Mouse (Mus musculus): ENCODE results near the gene Prex1.
"Not testable (repeated sequence)": the region's sequence is repeated elsewhere in the genome, so short reads cannot be mapped to it uniquely, and the experiment has no call there.

Prex1 gene

DNA sequence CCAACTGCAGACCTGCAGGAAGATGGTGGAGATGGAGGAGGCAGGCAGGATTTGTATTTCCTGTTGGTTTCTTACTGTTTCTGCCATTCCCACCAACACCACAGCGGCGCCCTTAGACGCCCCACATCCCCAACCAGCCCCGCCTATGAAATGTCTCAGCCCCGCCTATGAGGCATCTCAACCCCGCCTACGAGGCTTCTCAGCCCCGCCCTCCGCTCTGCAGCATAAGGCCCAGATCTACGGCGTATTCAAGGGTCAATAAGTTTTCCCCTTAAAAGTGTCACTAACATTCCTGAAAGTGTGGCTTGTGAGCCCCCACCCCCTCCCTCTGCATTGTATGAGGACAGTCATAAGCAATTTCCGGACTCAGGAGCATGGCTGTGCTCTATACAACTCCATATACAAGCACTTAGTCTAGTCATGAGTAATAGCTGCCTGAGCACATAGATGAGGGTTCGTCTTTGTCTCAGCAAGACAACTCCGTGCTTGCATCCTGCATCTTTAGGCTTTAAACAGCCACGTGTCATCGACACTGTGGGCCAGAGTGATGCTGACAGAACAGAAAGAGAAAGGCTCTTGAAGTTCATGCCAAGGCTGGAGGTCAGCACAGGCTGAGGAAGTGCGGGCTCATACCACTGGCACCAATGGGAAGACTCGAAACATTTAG is 160.0 kb downstream of the Prex1 start:
- peak; percentile 77 to 82 for DNase-seq

DNA sequence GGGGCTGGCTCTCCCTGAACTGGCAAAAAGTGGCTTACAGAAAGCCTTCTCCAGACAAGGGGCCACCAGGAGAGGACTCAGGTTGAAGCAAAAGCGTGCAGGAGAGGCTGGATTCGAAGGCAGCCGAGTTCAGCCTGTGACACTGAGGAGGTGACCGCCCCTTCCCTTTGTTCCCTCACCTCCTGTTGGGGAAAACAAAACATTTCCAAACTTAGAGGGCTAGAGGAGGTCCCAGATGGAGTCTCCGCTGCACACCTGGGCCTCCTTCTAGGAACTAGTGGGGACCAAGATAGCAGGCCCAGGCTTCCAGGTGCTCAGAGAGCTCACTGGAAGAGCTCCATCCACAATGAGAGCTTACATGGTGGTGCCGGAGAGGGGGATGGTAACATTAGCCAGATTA is 161.0 kb downstream of the Prex1 start:
- DNase-seq, result no peak

DNA sequence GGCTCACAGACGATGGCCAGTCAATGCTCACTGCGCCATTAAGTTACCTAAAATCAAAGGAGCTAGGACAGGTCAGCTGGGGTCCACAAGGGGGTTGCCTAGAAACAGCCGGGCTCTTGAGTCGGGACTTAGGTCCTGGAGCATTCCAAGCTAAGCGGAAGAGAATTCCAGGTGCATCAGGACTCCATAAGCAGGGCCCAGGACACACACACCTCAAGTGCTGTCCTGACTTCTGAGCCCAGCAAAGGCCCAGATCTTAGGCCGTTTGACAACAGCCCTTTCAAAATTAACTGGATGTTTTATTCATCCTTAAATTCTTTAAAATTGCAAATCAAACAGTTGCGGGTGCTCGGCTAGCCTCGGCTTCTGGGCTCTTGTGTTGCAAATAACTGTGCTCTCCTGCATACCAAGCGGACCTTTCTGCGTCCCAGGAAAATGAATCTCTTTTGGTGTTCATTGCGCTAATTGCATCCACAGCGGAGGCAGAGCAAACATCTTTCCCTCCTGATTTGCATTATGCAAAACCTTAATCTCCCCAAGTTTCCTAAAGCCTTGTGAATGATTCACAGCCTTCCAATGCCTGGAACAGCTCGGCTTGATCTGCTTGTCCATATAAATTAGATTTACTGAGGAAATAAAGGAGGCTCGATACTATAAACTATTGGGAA is 161.7 kb downstream of the Prex1 start:
- no peak for DNase-seq

DNA sequence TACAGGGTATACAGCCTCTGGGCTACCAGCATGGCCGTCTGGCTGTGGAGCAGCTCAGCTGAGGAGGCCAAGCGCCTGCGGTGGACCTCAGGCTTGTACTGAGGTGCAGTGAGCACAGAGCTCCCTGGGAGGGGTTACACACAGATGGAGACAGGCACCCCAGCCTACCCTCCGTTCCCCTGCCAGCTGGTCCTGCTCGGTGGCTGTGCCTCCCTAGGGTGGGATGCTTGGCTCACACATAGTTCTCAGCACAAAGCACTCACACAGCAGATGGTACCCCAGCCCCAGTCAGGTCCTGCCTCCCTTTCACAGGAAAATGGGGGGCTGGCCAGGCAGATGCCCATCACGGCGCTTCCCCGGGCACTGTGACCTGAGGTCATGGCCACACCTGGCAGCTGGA is 163.8 kb downstream of the Prex1 start:
- DNase-seq, result peak; percentile 54 to 65

DNA sequence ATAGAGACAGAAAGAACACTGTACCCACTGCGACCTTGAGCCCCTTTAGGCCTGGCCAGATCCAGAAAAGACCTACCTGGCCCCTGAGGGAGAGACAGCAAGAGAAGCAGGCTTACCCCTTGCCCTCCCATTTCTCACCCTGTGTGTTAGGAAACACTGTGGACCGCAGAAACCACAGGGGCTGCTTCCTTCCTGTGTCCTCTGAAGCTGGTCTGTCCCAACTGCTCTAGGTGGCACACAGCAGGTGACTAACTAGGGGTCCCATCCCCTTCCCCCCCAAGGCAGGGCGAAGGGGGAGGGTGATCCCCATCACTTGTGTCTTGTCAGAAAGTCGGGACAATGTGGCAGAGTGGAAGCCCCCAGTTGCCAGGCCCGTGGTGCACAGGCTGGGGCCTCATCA is 164.6 kb downstream of the Prex1 start:
- DNase-seq, result peak; percentile 70 to 81

DNA sequence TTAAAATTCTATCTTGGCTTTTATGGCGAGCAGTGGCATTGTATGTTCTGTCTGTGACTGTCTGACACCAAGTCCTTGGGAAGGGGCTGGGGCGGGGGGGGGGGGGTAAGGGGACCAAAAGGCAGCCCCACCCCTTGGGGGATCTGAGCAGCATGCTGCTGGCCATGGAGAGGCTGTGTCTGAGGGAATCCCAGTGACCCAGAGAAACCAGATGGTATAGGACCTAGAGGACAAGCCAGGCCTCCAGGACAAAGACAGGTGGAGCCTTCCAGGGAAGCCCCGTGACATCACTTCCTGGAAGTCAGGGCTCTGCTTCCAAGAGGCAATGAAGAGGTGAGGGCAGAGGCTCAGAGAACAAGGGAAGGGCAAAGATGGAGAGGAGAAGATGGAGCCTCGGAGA is 168.1 kb downstream of the Prex1 start:
- DNase-seq, result no peak

DNA sequence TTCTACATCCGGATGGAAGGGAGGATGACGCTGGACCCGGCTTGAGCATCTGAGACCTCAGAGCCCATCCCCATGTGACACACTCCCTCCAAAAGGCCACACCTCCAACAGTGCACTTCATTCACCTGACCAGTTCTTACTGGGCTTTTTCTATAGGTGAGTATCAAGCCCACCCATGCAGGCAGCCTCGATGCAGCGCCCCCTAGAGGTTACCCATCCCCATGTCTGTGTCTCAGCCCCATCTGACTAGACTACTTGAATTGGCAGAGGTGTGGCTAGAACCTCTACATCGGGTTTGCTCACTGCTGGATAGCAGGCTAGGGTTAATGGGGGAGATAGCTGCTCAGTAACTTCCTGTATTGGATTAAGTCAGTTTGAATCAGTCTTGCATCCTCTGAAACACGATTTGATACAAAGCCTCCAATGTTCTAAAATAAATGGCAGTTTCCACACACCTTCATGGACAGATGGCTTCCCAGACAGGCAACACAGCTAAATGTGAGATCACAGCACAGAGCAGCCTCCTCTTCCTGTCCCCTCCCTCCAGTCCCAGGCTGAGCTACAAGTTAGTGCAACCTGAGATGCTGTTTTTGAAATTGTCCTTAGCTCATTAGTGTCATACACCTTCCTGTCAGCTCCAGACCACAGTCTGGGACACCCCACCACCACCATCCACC is 168.9 kb downstream of the Prex1 start:
- DNase-seq, result peak in 1 of 2 experiments; percentile 46

DNA sequence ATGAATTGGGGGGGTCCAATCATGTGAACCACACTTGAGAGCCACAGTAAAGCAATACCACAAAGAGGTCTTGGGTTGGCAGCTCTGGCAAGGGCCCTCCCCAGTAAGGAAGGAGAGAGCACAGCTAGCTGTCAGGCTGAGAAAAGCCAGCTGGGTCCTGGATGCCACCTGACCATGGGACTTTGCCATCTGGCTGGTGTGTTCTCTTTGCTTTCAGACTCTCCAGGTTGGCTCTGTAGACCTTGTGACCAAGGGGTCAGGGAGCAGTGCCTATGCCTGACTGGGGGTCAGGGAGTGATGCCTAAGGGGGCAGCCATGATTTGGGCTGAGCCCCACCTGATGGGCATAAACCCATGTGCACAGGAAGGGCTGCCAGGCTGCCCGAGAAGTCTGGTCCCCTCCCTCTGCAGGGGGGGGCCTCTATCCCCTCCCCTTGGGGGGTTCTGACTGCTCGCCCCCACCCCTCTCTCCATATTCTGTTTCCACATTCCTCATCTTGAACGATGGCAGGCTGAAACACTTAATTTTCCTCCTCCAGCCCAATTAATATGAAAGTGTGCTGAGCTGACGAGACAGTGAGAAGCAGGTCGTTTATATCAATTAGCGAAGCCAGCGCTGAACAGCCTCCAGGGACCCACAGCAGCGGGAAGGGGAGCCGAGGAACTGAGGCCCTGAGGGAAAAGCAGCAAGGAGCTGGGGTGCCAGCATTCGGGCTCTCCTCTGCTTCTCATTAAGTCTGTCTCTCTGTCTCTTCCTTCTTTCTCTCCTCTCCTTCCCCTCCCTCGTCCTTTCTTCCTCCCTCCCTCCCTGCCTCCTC is 172.3 kb downstream of the Prex1 start:
- no peak for DNase-seq

DNA sequence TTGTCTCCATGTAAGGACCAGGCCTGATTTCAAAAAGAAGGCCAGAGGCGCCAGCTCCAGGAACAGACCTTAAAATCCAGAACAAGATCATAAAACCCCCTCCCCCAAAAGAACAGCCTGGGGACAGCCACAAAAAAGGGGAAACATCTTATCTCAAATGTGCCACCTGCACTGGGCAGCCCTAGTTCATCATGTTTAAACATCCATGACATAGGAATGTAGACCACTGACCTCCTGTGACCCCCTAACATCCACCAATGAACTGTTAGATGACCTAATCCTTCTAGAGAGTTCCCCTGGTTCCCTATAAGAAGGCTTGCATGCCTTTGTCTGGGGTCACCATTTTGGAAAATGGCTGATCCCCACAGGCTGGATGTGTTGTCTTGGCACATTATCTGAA is 173.4 kb downstream of the Prex1 start:
- DNase-seq, result no peak

DNA sequence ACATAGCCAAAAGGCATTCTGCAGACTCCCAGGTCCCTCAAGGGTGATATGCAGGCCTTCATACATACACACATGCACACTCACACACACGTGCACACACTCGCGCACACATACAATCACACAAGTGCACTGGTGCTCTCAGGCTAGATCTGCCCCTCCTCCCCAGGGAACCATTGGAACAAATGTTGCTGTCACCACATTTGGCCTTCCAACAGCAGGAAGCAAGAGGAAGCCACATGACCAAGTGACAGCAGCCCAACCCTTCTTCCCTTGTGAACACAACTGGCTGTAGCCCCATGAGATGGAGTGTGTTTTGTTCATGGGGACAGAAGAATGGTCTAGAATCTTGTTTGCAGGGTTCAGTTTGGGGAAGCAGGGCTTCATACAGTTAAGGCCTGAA is 176.7 kb downstream of the Prex1 start:
- no peak for DNase-seq

DNA sequence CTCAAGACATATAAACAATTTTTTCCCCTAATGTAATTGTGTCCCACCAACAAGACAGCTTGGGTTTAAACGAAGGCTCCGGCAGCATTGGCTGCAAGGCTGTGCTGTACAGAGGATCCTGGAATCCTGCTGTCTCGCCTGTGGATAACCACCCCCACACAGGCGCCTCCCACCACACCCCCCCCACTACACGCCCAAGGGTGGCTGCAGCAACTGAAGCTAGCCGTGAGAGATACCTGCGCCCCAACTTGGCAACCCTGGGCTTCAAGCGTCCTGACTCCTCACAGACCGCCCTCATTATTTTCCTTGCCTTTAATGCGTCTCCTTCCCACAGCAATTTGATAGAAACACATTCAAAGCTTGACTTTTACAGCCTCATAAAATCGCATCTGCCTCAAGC is 178.1 kb downstream of the Prex1 start:
- DNase-seq, result no peak

DNA sequence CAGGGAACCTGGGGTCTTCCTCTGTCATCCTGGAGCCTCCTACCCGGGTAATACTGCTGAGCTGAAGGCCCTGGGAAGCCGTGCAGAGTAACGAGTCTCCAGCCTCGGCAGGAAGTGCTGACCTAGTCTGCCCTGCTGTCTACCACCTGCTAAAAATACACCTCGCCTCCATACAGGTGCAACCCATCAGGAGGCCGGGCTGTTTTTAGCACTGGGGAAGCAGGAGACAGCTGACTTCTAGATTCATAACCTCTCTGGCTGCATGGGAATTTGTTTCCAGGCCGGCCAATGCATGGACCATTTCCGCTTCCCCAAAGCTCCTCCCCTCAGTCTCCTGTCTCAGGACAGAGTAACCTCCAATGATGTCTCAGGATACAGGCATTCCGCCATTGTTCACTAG is 187.4 kb downstream of the Prex1 start:
- no peak for DNase-seq

DNA sequence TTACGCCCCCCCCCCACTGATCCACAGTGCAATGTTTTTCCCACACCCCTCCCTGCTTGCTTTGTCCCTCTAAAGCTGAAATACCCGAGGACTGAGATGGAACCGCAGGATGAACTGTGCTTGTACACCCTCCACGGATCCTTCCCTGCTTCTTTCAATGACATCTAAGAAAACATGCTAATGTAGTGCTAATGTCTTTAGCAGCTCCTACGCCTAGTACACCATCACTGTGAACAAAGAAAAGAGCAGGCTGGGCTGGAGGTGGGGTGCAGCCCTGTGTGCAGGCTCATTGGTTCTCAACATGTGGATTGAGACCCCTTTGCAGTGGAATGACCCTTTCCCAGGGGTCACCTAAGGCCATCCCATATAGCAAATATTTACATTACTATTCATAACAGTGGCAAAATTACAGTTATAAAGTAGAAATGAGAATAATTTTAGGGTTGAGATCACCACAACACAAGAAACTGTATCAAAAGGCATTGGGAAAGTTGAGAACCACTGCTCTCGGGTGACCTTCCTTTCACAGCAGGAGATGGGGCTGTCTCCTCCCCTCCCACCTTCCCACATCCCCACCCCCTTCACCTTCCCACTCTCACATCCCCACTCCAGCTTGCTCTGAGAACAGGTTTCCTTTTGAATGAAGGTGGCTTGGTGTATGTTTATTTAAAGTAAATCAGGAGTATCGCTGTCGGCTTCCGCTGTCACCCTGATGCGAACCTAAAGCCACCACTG is 190.3 kb downstream of the Prex1 start:
- DNase-seq, result no peak

DNA sequence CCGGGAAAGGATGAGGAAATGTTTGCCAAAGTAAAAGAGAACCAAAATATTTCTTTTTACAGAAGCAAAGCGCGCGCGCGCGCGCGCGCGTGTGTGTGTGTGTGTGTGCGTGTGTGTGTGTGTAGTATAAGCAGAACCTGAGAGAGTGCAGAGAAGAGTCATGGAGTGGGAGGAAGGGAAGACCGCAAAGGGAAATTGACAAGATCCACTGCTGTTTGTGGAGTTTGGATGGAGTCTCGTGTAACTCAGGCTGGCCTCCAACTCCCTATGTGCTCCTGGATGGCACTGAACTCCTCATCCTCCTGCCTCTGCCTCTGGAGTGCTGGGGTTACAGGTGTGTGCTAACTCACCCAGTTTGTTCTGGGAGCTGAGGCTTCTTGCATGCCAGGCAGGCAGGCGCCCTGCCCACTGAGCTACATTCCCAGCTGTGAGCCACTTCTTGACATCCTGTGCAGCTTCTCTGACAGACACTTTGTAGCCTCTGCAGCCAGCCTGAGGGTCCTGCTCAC is 191.0 kb downstream of the Prex1 start:
- no peak for DNase-seq

DNA sequence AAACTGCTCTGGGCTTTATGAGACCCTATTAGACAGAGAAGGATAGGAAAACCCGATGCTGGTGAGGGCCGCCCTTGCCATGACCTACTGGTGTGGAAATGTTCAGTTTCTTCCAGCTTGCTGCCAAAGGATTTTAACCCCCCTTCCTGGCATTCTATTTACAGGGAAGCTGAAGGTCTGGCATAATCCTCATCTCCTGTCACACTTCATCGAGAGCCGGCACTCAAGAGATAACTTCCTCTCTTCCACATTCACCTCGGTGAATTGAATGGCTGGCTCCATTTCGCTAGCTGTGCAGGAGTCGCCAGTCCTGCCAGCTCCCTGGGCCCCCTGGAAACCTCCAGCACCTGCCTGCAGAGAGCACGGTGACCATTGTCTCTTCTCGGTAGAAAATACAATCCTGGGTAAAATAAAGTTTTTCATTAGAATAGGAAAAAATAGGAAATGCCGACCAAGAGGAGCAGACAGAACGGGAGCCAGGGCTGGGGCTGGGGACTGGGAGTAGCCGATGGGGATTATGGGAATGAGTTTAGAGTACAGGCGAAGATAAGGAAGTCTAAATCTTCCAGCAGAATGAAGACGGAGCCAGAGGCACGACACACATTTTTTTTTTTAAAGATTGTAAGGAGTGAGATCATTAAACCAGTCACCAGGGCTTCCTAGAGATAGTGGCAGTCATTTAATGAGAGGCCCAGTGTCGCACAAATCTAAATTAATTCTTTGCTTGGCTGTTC is 191.6 kb downstream of the Prex1 start:
- no peak for DNase-seq

DNA sequence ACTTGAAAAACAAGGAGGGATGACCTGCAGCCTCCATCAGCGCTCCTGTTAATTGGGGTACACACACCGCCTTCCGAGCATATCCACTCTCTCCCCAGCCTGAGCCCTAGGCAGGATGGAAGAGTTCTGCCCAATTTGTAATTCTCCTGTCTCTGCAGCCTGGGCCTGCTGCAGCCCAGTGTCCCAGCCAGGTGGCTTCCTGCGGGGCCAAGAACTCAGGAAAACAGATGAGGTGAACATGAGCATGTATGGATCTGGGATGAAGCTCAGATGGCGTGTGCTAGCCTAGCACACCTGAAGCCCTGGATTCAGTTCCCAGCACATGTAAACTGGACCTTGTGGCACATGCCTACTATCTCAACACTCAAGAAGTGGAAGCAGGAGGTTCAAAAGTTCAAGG is 192.2 kb downstream of the Prex1 start:
- DNase-seq, result no peak

DNA sequence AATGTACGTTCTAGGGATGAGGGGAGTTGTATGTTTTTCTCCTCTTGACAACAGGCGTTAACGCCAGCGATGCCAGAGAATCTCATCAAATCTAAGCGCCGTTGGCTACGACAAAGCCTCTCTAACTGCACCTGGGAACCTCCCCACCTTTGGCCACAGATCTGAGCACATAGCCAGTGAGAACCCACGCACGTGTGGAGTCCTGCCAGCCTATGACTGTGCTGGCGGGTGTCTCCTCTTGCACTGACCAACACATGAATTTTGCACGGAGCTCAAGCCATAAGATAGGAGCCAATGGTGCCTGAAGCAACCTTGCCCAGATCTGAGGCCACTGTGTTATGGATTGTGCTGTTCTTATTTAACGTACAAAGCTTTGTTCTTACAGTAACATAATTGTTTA is 193.1 kb downstream of the Prex1 start:
- DNase-seq, result no peak

DNA sequence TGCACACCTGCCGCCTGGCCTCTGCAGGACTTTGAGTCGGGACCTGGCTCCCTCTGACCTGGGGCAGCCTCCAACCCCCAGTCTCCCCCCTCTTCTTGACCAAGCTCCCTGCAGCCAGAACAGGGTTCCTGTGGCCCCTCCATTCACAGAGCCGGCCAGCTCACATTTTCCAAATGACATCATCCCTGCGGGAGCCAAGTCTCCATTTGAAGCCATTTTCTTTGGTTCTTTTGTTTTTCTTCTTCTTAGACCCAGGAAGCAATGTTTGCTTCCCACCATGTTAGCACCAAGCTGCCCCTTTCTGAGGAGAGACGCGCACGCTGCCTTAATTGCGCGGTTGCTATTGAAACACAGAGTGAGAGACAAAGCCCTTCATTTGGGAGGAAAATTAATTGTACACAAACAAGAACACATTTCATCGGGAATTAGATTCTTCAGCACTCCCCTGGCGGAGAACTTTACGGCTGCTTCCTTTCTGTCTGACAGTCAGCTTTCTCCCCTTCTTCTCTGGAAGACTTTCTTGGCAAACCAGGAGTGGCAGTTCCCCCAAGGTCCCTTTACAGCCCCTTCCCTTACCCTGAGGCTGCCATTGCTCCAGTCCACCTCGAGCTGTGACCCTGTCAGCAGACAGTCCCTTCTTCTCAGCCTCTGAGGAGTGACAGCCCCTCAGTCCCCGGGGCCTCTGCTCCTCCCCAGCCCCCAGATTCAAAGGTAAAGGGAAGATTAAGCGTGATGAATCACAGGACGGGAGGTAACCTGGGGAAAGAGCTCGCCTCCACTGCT is 196.0 kb downstream of the Prex1 start:
- DNase-seq, result not testable (repeated sequence)

DNA sequence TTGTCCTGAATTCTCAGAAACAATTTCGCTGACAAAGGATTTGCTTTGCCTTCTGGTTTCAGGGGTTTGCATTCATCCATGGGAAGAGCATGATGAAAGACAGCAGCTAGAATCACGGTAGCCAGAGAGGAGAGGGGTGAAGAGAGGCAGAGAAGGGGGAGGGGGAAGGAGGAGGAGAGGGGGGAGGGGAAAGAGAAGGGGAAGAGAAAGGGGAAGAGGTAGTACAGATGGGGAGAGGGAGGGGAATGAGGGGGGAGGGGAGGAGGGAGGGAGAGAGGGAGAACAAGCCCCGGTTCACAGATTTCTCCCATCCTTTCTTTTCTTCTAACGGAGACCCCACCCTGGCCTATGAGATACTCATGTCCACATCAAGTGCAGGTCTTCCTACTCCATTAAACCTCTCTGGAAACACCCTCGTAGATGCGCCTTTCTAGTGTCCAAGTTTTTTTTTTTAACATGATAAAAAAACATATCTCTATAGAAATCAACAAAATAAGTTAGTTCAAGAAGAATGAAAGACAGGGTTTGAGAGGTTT is 196.7 kb downstream of the Prex1 start:
- no peak for DNase-seq

Measured in thymus, postnatal 36 days (tissue).